Mouse (Mus musculus): ENCODE results near the gene Cyth2.

Gene Cyth2

GRCm38 (mm10) chr7:45812921-45813320, 1.5 kb downstream of the Cyth2 start:
- no peak for DNase-seq (ENCODE audit: low spot score)

GRCm38 (mm10) chr7:45809276-45810075, 4.9 kb downstream of the Cyth2 start:
- no peak for DNase-seq (ENCODE audit: low spot score)

- no peak for DNase-seq (ENCODE audit: low spot score)
Observed at GRCm38 (mm10) chr7:45808471-45808870, 5.9 kb downstream of the Cyth2 start.

- DNase-seq (ENCODE audit: low spot score): no peak
Observed at GRCm38 (mm10) chr7:45805941-45806340, 8.4 kb downstream of the Cyth2 start.

GRCm38 (mm10) chr7:45802551-45802950, 11.8 kb downstream of the Cyth2 start:
- no peak for DNase-seq (ENCODE audit: low spot score)

GRCm38 (mm10) chr7:45801348-45801747, 13.0 kb downstream of the Cyth2 start:
- peak; percentile 88 for DNase-seq (ENCODE audit: low spot score)

GRCm38 (mm10) chr7:45800546-45801204, 13.7 kb downstream of the Cyth2 start:
- DNase-seq (ENCODE audit: low spot score): no peak

GRCm38 (mm10) chr7:45800001-45800400, 14.4 kb downstream of the Cyth2 start:
- no peak for DNase-seq (ENCODE audit: low spot score)

GRCm38 (mm10) chr7:45798931-45799330, 15.4 kb downstream of the Cyth2 start:
- DNase-seq (ENCODE audit: low spot score): no peak

GRCm38 (mm10) chr7:45798511-45798836, 15.9 kb downstream of the Cyth2 start:
- no peak for DNase-seq (ENCODE audit: low spot score)

- DNase-seq (ENCODE audit: low spot score): no peak
Observed at GRCm38 (mm10) chr7:45797661-45798510, 16.5 kb downstream of the Cyth2 start.

- DNase-seq (ENCODE audit: low spot score): no peak
Observed at GRCm38 (mm10) chr7:45796950-45797349, 17.4 kb downstream of the Cyth2 start.

- no peak for DNase-seq (ENCODE audit: low spot score)
Observed at GRCm38 (mm10) chr7:45794971-45795370, 19.4 kb downstream of the Cyth2 start.

- no peak for DNase-seq (ENCODE audit: low spot score)
Observed at GRCm38 (mm10) chr7:45793969-45794585, 20.3 kb downstream of the Cyth2 start.

GRCm38 (mm10) chr7:45793240-45793639, 21.1 kb downstream of the Cyth2 start:
- no peak for DNase-seq (ENCODE audit: low spot score)

GRCm38 (mm10) chr7:45791756-45792490, 22.5 kb downstream of the Cyth2 start:
- no peak for DNase-seq (ENCODE audit: low spot score)

- no peak for DNase-seq (ENCODE audit: low spot score)
Observed at GRCm38 (mm10) chr7:45790721-45791120, 23.7 kb downstream of the Cyth2 start.

GRCm38 (mm10) chr7:45787642-45788041, 26.7 kb downstream of the Cyth2 start:
- no peak for DNase-seq (ENCODE audit: low spot score)

- DNase-seq (ENCODE audit: low spot score): peak; percentile 65
Observed at GRCm38 (mm10) chr7:45786661-45787413, 27.5 kb downstream of the Cyth2 start.

GRCm38 (mm10) chr7:45786136-45786578, 28.2 kb downstream of the Cyth2 start:
- no peak for DNase-seq (ENCODE audit: low spot score)

Measured in left cerebral cortex, adult 11 months (tissue).